Mouse (Mus musculus) stomach, embryonic 16.5 days (tissue): ENCODE measurements at regions not wholly inside any gene's neighbourhood (a gene's known extent, or its start where the extent isn't known, plus 50 kb on each side); places are given as distances from the start of the nearest gene placed in this dataset.

Experiments used
- ATAC-seq: fragments of 200-750 bp; cut with Nextera tagmentation; 2 replicates; pipeline ENCODE4 v1.8.0; 2017; ENCODE audit warnings: moderate number of reproducible peaks, moderate TSS enrichment; ENCODE audit not compliant: insufficient read depth, low FRiP score
- H3K27ac ChIP-seq: fragments of 300-500 bp; sonication (generic); 2 replicates; pipeline ENCODE4 v1.5.1; 2014; ENCODE audit warnings: low read length
- H3K27me3 ChIP-seq: fragments of 300-500 bp; sonication (generic); 2 replicates; pipeline ENCODE4 v1.6.1; 2014; ENCODE audit warnings: low read length, control low read depth, mixed read lengths; ENCODE audit not compliant: control insufficient read depth, insufficient read depth
- H3K36me3 ChIP-seq: fragments of 300-500 bp; sonication (generic); 2 replicates; pipeline ENCODE4 v1.6.1; 2014; ENCODE audit warnings: low read length; ENCODE audit not compliant: control insufficient read depth, insufficient read depth
- H3K4me1 ChIP-seq: fragments of 300-500 bp; sonication (generic); 2 replicates; pipeline ENCODE4 v1.6.1; 2014; ENCODE audit warnings: low read length, control low read depth, mixed read lengths; ENCODE audit not compliant: control insufficient read depth, insufficient read depth
- H3K4me2 ChIP-seq: fragments of 300-500 bp; sonication (generic); 2 replicates; pipeline ENCODE4 v1.6.1; 2014; ENCODE audit warnings: low read depth, low read length, mixed read lengths
- H3K4me3 ChIP-seq: fragments of 300-500 bp; sonication (generic); replicated peaks from 2 replicates; pipeline ENCODE4 v1.5.1; 2014; ENCODE audit warnings: mild to moderate bottlenecking, low read length
- H3K9ac ChIP-seq: fragments of 300-500 bp; sonication (generic); 2 replicates; pipeline ENCODE4 v1.6.1; 2014; ENCODE audit warnings: low read length
- H3K9me3 ChIP-seq: fragments of 300-500 bp; sonication (generic); replicated peaks from 2 replicates; pipeline ENCODE4 v1.6.1; 2016; ENCODE audit warnings: low read length, control low read depth; ENCODE audit not compliant: control insufficient read depth
- WGBS: fragments of 180-500 bp; shearing (Covaris S2); extraction: QIAGEN DNeasy Blood & Tissue Kit; methylation state at CpG from one replicate; pipeline ENCODE4 v1.1.7; 2014; 5-methylcytosine and 5-hydroxymethylcytosine counted together

- no peak overlapping the region for H3K27ac ChIP-seq
- no peak overlapping the region for H3K4me2 ChIP-seq
- ATAC-seq = no peak
- H3K9me3 ChIP-seq = no peaks in the 10 kb centered on the region
- no peaks in the 10 kb centered on the region for H3K36me3 ChIP-seq
- no peak overlapping the region for H3K9ac ChIP-seq
- no peaks in the 10 kb centered on the region for H3K4me1 ChIP-seq
- no peaks in the 10 kb centered on the region for H3K27me3 ChIP-seq
- WGBS = 66% methylated on average over 3 of the region's 3 CpGs
- H3K4me3 ChIP-seq = no peak overlapping the region
These were observed 145.0 kb upstream of the Lef1 start for GRCm38 (mm10) chr3:130965275-130965674.

DNA sequence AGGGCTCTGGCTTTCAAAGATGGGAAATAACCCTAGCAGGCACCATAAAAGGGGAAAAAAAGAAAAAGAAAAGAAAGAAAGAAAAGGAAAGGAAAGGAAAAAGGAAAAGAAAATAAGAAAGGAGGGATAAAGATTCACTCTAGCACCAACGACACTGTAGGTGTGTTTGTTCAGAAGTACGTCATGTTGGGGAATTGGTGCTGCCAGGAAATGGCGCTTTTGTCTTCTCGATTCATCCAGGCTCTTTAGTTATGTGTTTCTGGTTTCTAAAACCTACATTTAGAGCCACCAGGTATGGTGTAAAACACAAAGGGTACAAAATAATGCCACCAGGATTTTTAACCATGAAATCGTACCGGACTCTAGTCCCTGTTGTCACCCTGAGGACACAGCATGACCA lies 146.2 kb upstream of the Lef1 start:
- H3K36me3 ChIP-seq = no peaks in the 10 kb centered on the region
- WGBS = 86% methylated on average over 6 of the region's 6 CpGs
- no peaks in the 10 kb centered on the region for H3K27me3 ChIP-seq
- no peak overlapping the region for H3K4me2 ChIP-seq
- H3K27ac ChIP-seq = no peak overlapping the region
- ATAC-seq = no peak
- H3K9ac ChIP-seq = no peak overlapping the region
- no peaks in the 10 kb centered on the region for H3K4me1 ChIP-seq
- H3K9me3 ChIP-seq = no peaks in the 10 kb centered on the region
- H3K4me3 ChIP-seq = no peak overlapping the region

DNA sequence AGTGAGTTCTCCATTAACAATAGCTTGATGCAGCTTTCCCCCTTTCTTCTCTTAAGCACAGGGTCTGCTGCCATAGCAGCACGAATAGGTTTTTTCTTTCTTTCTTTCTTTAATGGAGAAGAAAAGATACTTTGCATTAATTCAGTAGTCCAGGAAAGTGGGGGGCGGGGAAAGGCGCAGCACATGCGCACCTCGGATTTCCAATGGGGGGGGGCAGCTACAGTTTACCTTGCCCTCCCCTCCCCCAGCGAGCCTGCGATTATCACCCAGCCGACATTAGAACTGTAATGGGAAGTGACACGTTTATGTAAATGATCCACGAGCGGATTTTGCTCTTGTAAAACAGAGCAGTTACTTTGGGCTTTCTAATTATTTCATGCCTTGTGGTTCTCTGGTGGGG lies 146.6 kb upstream of the Lef1 start:
- H3K4me2 ChIP-seq = no peak overlapping the region
- H3K27me3 ChIP-seq = no peaks in the 10 kb centered on the region
- no peaks in the 10 kb centered on the region for H3K4me1 ChIP-seq
- ATAC-seq = no peak
- no peak overlapping the region for H3K9ac ChIP-seq
- WGBS = 30% methylated on average over 11 of the region's 11 CpGs
- H3K9me3 ChIP-seq = no peaks in the 10 kb centered on the region
- H3K4me3 ChIP-seq = no peak overlapping the region
- H3K36me3 ChIP-seq = no peaks in the 10 kb centered on the region
- no peak overlapping the region for H3K27ac ChIP-seq

DNA sequence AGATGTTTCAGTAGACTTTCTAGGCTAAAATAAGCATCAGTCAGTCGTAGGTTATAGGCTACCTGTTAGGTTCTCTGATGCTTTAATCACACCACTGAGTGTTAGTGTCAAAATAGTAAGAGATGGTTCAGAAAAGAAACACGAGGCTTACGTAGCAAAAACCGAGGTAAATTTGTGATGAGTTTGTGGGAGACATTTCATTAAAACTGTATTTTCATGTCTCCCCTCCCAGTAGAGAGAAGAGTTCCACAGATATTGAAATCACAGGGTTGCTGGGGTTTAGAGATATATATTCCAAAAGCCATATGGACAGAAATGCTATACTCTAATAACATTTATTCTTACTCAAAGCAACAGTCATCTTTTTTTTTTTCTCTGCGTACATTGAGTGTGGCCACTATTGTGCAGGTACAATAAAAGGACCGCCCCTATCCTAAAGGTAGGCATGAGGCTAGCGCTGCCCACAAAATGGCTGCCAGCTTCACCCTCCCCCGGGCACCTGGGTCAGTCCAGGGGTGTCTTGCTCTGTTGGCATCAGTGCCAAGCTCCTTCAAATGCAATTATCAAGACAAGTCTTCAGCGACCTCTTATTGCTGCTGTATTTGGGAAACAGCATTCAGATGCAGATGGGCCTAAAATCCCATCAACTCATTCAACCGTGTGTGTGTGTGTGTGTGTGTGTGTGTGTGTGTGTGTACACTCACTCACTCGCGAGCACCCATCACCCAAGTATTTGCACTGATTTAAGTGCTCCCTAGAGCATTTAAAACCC lies 147.4 kb upstream of the Lef1 start:
- H3K27ac ChIP-seq = no peak overlapping the region
- ATAC-seq = no peak
- no peaks in the 10 kb centered on the region for H3K27me3 ChIP-seq
- no peak overlapping the region for H3K4me2 ChIP-seq
- H3K4me3 ChIP-seq = no peak overlapping the region
- H3K36me3 ChIP-seq = no peaks in the 10 kb centered on the region
- no peaks in the 10 kb centered on the region for H3K9me3 ChIP-seq
- 70% methylated on average over 12 of the region's 12 CpGs for WGBS
- no peaks in the 10 kb centered on the region for H3K4me1 ChIP-seq
- no peak overlapping the region for H3K9ac ChIP-seq

DNA sequence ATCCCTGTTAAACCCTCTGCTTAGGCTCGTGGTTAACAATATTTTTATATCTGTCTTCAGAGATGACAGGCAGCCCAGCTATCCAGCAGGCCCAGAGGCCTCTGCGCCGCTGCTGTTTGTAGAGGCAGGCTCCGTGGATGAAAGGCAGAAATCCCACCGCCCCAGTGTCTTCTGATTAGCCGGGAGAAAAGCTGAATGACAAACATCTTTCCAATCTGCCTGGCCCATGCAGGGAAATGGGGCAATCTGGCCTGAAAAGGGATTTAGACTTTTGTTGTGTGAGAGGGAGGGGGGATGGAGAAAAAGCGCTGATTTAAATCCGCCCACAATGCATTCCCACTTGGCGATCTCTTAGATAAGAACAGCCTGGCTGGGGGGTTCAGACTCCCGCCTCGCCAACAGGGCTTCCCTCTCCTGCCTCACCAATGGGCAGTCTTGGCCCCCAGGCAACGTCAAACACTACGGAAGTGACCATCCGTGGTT lies 148.1 kb upstream of the Lef1 start:
- no peaks in the 10 kb centered on the region for H3K36me3 ChIP-seq
- H3K9me3 ChIP-seq = no peaks in the 10 kb centered on the region
- 42% methylated on average over 14 of the region's 14 CpGs for WGBS
- no peaks in the 10 kb centered on the region for H3K4me1 ChIP-seq
- ATAC-seq = no peak
- no peak overlapping the region for H3K4me2 ChIP-seq
- H3K27ac ChIP-seq = no peak overlapping the region
- no peak overlapping the region for H3K9ac ChIP-seq
- no peaks in the 10 kb centered on the region for H3K27me3 ChIP-seq
- H3K4me3 ChIP-seq = no peak overlapping the region

- no peak overlapping the region for H3K4me2 ChIP-seq
- 47% methylated on average over 6 of the region's 6 CpGs for WGBS
- no peak for ATAC-seq
- H3K9ac ChIP-seq = no peak overlapping the region
- no peaks in the 10 kb centered on the region for H3K27me3 ChIP-seq
- no peak overlapping the region for H3K4me3 ChIP-seq
- H3K27ac ChIP-seq = no peak overlapping the region
- no peaks in the 10 kb centered on the region for H3K9me3 ChIP-seq
- H3K4me1 ChIP-seq = no peaks in the 10 kb centered on the region
- no peaks in the 10 kb centered on the region for H3K36me3 ChIP-seq
These were observed 148.6 kb upstream of the Lef1 start for GRCm38 (mm10) chr3:130961704-130962103.

DNA sequence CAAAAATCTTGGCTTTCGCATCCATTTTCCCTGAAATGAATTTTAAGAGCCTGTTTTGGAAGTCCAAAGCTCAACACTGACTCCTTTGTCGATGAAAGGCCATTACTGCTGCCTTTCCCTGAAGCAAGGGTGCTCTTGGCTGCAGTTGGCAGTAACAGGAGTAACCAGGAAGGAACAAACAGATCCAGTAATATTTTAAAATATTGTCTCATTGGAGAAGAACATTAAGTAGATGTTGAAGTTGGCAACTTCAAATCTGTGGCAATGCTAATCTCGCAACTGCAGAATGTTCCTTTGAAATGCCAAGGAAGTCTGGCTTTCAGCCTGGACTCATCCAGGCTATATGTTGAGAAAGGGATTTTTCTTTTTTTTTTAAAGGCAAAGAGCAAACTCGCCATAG lies 154.3 kb upstream of the Lef1 start:
- 78% methylated on average over 4 of the region's 4 CpGs for WGBS
- H3K27me3 ChIP-seq = no peaks in the 10 kb centered on the region
- peaks cover 7% of the 10 kb centered on the region; the same call in 1 of the 2 replicates for H3K9me3 ChIP-seq
- H3K9ac ChIP-seq = no peak overlapping the region
- H3K27ac ChIP-seq = no peak overlapping the region
- H3K4me3 ChIP-seq = no peak overlapping the region
- no peak overlapping the region for H3K4me2 ChIP-seq
- no peak for ATAC-seq
- H3K36me3 ChIP-seq = no peaks in the 10 kb centered on the region
- H3K4me1 ChIP-seq = no peaks in the 10 kb centered on the region

GRCm38 (mm10) chr3:130951381-130951780 lies 158.9 kb upstream of the Lef1 start:
- no peak overlapping the region for H3K4me3 ChIP-seq
- H3K27ac ChIP-seq = no peak overlapping the region
- H3K36me3 ChIP-seq = no peaks in the 10 kb centered on the region
- ATAC-seq = no peak; the same call in 1 of the 2 replicates
- 54% methylated on average over 2 of the region's 2 CpGs for WGBS
- no peak overlapping the region for H3K4me2 ChIP-seq
- H3K27me3 ChIP-seq = no peaks in the 10 kb centered on the region
- H3K9ac ChIP-seq = no peak overlapping the region
- peaks cover 7% of the 10 kb centered on the region; the same call in 1 of the 2 replicates for H3K9me3 ChIP-seq
- peaks cover 4% of the 10 kb centered on the region; the same call in 1 of the 2 replicates for H3K4me1 ChIP-seq

DNA sequence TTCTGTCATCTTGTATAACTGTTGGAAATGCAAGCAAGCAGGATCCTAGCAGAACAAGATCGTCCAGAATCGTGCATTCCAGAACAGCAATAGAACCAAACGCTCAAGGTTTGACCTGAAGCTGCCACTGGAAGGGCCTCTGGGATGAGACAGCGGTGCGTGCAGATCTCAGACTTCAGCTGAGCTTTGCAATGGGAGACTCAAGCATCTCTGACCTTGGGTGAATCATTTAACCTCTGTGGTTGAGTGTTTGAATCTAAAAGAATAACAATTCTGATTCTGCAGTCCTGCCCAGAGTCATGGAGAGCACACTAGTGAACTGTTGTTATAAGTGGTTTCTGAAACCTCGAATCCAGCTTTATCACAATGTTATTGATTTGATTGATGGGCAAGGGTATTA lies 159.4 kb upstream of the Lef1 start:
- H3K36me3 ChIP-seq = no peaks in the 10 kb centered on the region
- no peak for ATAC-seq
- H3K4me2 ChIP-seq = no peak overlapping the region
- H3K27me3 ChIP-seq = no peaks in the 10 kb centered on the region
- peaks cover 7% of the 10 kb centered on the region; the same call in 1 of the 2 replicates for H3K9me3 ChIP-seq
- no peak overlapping the region for H3K4me3 ChIP-seq
- WGBS = 46% methylated on average over 6 of the region's 6 CpGs
- H3K27ac ChIP-seq = no peak overlapping the region; the same call in 1 of the 2 replicates
- peaks cover 7% of the 10 kb centered on the region; the same call in 1 of the 2 replicates for H3K4me1 ChIP-seq
- no peak overlapping the region for H3K9ac ChIP-seq
